Mouse (Mus musculus) forebrain, embryonic 11.5 days (tissue): ENCODE measurements around the gene Rarres2. TPM values are rescaled to one million over a fixed set of nuclear protein-coding genes. Genes with fewer than 3 reads are reported as not detected.

Source experiments
- ATAC-seq: fragments of 200-750 bp; cut with Nextera tagmentation; replicated peaks from 2 replicates; pipeline ENCODE4 v1.8.0; 2017; ENCODE audit warnings: moderate TSS enrichment; ENCODE audit not compliant: low FRiP score
- DNase-seq: peaks from one replicate; pipeline ENCODE4 v3.0.0-alpha.2; 2017; ENCODE audit warnings: low spot score
- H3K27ac ChIP-seq: fragments of 300-500 bp; sonication (generic); 2 replicates; pipeline ENCODE4 v1.5.1; 2014; ENCODE audit warnings: low read depth, low read length
- H3K27me3 ChIP-seq: fragments of 300-500 bp; sonication (generic); 2 replicates; pipeline ENCODE4 v1.6.1; 2014; ENCODE audit warnings: mild to moderate bottlenecking, low read length, mixed read lengths; ENCODE audit not compliant: control insufficient read depth, insufficient read depth
- H3K36me3 ChIP-seq: fragments of 300-500 bp; sonication (generic); 2 replicates; pipeline ENCODE4 v1.6.1; 2014; ENCODE audit warnings: mild to moderate bottlenecking, low read length, moderate library complexity, mixed read lengths; ENCODE audit not compliant: control insufficient read depth, insufficient read depth
- H3K4me1 ChIP-seq: fragments of 300-500 bp; sonication (generic); replicated peaks from 2 replicates; pipeline ENCODE4 v1.6.1; 2014; ENCODE audit warnings: low read length, mixed read lengths; ENCODE audit not compliant: control insufficient read depth, insufficient read depth
- H3K4me2 ChIP-seq: fragments of 300-500 bp; sonication (generic); 2 replicates; pipeline ENCODE4 v1.6.1; 2014; ENCODE audit warnings: low read depth, mild to moderate bottlenecking, low read length, moderate library complexity, mixed read lengths; ENCODE audit not compliant: severe bottlenecking
- H3K4me3 ChIP-seq: fragments of 300-500 bp; sonication (generic); 2 replicates; pipeline ENCODE4 v1.5.1; 2014; ENCODE audit warnings: low read depth, low read length
- H3K9ac ChIP-seq: fragments of 300-500 bp; sonication (generic); 2 replicates; pipeline ENCODE4 v1.6.1; 2014; ENCODE audit warnings: low read length
- H3K9me3 ChIP-seq: fragments of 300-500 bp; sonication (generic); 2 replicates; pipeline ENCODE4 v1.6.1; 2016; ENCODE audit warnings: low read length, mixed read lengths; ENCODE audit not compliant: control insufficient read depth
- WGBS: fragments of 180-500 bp; shearing (Covaris S2); extraction: QIAGEN DNeasy Blood & Tissue Kit; methylation state at CpG from one replicate; pipeline ENCODE4 v1.1.7; 2014; 5-methylcytosine and 5-hydroxymethylcytosine counted together
- polyA plus RNA-seq: library from polyadenylated mRNA; unstranded; fragments of >200 nt; fragmentation: Nextera tagmentation; extraction: Ambion mirVana; gene quantifications from 2 replicates; pipeline ENCODE4 v1.2.1, GENCODE M21; 2014

The Rarres2 gene
- polyA plus RNA-seq, 1 experiment from 2014 or later = 0.60 TPM

DNA sequence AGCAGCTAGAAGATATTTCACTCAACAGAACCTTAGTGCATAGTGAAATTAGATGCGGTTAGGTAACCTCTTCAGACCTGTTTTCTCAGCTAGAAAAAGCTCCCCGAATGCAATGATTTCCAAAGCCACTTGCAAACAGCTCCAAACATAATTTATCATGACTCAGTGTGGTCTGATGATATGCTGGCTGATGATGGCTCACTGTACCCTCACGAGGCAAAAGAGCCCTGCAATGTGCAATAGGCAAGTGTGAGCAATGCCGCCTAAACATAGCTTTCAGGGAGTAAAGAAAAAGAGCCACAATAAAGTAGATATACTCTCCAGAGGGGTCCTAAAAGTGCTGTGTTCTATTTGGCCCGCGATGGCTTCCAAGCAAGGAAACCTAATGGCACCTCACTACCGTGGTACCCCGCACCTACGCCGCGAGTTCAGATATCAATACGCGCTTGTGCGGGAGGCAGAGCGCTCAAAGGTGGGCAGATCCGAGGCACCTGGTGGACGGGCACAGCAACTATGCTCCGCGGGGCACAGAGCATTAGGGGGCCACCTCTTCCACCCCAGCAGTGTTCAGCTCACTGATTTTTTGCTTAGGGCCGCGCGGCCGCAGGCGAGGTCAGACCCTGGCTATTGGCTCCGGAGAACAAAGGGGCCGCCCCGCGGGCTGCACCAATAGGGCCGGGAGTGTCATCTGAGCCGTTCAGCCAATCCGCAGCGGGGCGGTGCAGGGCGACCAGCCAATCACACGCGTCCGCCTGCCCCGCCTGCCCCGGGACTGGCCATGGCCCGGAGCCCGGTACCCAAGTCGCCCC, 28.9 kb upstream of the Rarres2 start, which contains the start of gene Zfp775:
Zfp775 (plus strand) TSS at position 793 of the 809 bp plus-strand sequence.
- Histone ChIP-seq H3K4me2 (peak within 1 kb of the TSS; percentile 89), H3K36me3 (peaks cover 20% of the 10 kb centered on the region), H3K27ac (peak within 1 kb of the TSS; percentile 64), H3K27me3 (no peaks in the 10 kb centered on the region), H3K9me3 (peaks cover 8% of the 10 kb centered on the region), H3K9ac (peak within 1 kb of the TSS; percentile 93), H3K4me3 (peak within 1 kb of the TSS; percentile 69), H3K4me1 (peaks cover 6% of the 10 kb centered on the region)
- peak; percentile 100 for ATAC-seq
- DNase-seq = peak; percentile 98
- WGBS = 5% methylated on average over 42 of the region's 42 CpGs

- WGBS = 88% methylated on average over 1 of the region's 1 CpGs
- peaks cover 25% of the 10 kb centered on the region for H3K36me3 ChIP-seq
- H3K9me3 ChIP-seq = peaks cover 11% of the 10 kb centered on the region
- no peak overlapping the region for H3K4me3 ChIP-seq
- no peak overlapping the region for H3K9ac ChIP-seq
- H3K4me1 ChIP-seq = peaks cover 6% of the 10 kb centered on the region
- no peak overlapping the region for H3K27ac ChIP-seq
- no peak for DNase-seq
- H3K27me3 ChIP-seq = no peaks in the 10 kb centered on the region
- ATAC-seq = no peak
- H3K4me2 ChIP-seq = no peak overlapping the region
These were observed 28.0 kb upstream of the Rarres2 start for GRCm38 (mm10) chr6:48600594-48600993.

DNA sequence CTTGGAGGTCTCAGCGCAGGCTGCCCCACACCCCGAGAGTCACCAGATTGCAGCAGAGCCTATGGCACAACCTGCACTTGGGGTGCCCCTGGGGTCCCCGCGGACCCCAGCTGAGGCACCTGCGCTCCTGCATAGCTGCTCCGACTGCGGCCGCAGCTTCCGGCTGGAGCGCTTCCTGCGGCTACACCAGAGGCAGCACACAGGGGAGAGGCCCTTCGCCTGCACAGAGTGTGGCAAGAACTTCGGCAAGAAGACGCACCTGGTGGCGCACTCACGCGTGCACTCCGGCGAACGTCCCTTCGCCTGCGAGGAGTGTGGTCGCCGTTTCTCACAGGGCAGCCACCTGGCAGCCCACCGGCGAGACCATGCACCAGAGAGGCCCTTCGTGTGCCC, 24.6 kb upstream of the Rarres2 start:
- Histone ChIP-seq H3K27me3 (no peaks in the 10 kb centered on the region), H3K27ac (no peak overlapping the region), H3K36me3 (peaks cover 25% of the 10 kb centered on the region), H3K4me1 (peaks cover 9% of the 10 kb centered on the region; the same call in 1 of the 2 replicates), H3K9ac (no peak overlapping the region), H3K9me3 (peaks cover 11% of the 10 kb centered on the region), H3K4me3 (no peak overlapping the region), H3K4me2 (no peak overlapping the region)
- DNase-seq (no peak), ATAC-seq (no peak)
- WGBS = 96% methylated on average over 27 of the region's 27 CpGs

GRCm38 (mm10) chr6:48596545-48597232, 24.1 kb upstream of the Rarres2 start:
- Histone ChIP-seq H3K9me3 (peaks cover 11% of the 10 kb centered on the region), H3K36me3 (peaks cover 25% of the 10 kb centered on the region), H3K4me2 (no peak overlapping the region), H3K4me3 (no peak overlapping the region), H3K4me1 (peaks cover 9% of the 10 kb centered on the region; the same call in 1 of the 2 replicates), H3K27me3 (no peaks in the 10 kb centered on the region), H3K9ac (no peak overlapping the region), H3K27ac (no peak overlapping the region)
- ATAC-seq (no peak), DNase-seq (no peak)
- 96% methylated on average over 45 of the region's 45 CpGs for WGBS

GRCm38 (mm10) chr6:48595278-48595677, 22.7 kb upstream of the Rarres2 start:
- 58% methylated on average over 1 of the region's 1 CpGs for WGBS
- Histone ChIP-seq H3K9ac (peak overlapping the region; percentile 93), H3K9me3 (peaks cover 11% of the 10 kb centered on the region), H3K27me3 (no peaks in the 10 kb centered on the region), H3K4me1 (peaks cover 6% of the 10 kb centered on the region; the same call in 1 of the 2 replicates), H3K27ac (no peak overlapping the region), H3K4me2 (peak overlapping the region; percentile 65), H3K4me3 (peak overlapping the region; percentile 84; the same call in 1 of the 2 replicates), H3K36me3 (peaks cover 25% of the 10 kb centered on the region)
- ATAC-seq (no peak), DNase-seq (no peak)

- Histone ChIP-seq H3K36me3 (peaks cover 25% of the 10 kb centered on the region), H3K27ac (peak overlapping the region; percentile 82), H3K4me2 (peak overlapping the region; percentile 65), H3K4me3 (peak overlapping the region; percentile 84), H3K9me3 (peaks cover 11% of the 10 kb centered on the region), H3K9ac (peak overlapping the region; percentile 93), H3K4me1 (peaks cover 6% of the 10 kb centered on the region; the same call in 1 of the 2 replicates), H3K27me3 (no peaks in the 10 kb centered on the region)
- DNase-seq (peak; percentile 79), ATAC-seq (peak; percentile 69)
- WGBS = under 1% methylated on average over 33 of the region's 41 CpGs
These were observed 21.6 kb upstream of the Rarres2 start for GRCm38 (mm10) chr6:48594043-48594738.

DNA sequence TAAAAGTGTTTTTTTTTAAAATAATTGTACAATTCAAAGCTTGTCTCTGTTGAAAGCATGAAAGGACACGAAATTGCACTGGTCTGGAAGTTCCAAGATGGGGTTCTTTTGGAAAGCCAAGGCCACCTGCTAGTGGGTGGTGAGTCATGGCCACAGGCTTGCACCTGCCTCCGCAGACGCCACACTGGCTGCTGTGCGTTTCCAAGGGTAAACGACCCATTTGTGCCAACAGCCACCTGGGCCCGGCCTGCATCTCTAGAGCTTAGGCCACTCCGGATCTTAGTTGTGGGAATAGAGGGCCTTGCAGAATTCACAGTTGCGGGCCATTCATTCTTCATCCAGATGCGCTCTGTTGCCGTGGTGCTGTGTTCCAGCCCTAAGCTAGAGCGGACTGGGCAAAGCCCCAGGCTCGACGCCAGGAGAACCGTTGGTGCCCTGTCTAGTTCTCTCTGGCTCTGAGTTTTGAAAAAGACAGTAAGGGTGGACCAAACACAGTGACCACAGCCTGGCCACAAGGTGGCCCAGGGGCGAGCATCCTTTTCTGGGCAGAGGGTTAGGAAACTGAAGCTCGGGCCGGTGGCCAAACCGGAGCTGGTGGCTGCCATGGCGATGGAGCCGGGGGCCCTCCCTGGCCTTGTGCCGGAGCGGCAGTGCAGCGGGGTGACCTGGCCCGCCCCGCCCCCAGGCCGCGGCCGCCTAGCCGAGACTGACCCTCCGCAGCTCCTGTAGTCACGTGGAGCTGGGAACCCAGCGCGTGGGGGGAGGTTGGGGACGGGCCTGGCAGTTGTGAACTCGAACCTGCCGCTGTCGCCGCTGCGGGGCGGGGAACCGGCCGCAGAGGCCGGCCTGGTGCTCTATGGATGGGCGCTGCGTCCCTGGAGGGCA, 20.8 kb upstream of the Rarres2 start, which contains the start of the genes Repin1 and Gm44965:
Repin1 (plus strand) TSS at position 726 of the 885 bp plus-strand sequence.
Gm44965 (plus strand) TSS at position 784 of the 885 bp plus-strand sequence.
- ATAC-seq (peak; percentile 93), DNase-seq (peak; percentile 96)
- Histone ChIP-seq H3K4me3 (peak within 1 kb of the TSS; percentile 84), H3K36me3 (peaks cover 24% of the 10 kb centered on the region), H3K27ac (peak within 1 kb of the TSS; percentile 82), H3K9me3 (peaks cover 11% of the 10 kb centered on the region), H3K4me2 (peak within 1 kb of the TSS; percentile 65), H3K27me3 (no peaks in the 10 kb centered on the region), H3K4me1 (peaks cover 6% of the 10 kb centered on the region; the same call in 1 of the 2 replicates), H3K9ac (peak within 1 kb of the TSS; percentile 93)
- 4% methylated on average over 45 of the region's 45 CpGs for WGBS
